Mouse (Mus musculus) ES-E14 (cell line): Measurements from ENCODE around the gene Ell.

Experiments used
- HCFC1 ChIP-seq: IDR thresholded peaks from 2 replicates; pipeline ENCODE4 v1.6.1; 2012; ENCODE audit warnings: low read length, inconsistent platforms, borderline replicate concordance; ENCODE audit not compliant: insufficient read depth
- MAFK ChIP-seq: IDR thresholded peaks from 2 replicates; pipeline ENCODE4 v1.6.1; 2014; ENCODE audit warnings: mild to moderate bottlenecking, low read depth, low read length, inconsistent platforms; ENCODE audit not compliant: insufficient read depth
- ZC3H11A ChIP-seq: IDR thresholded peaks from 2 replicates; pipeline ENCODE4 v1.6.1; 2012; ENCODE audit warnings: low read depth, mild to moderate bottlenecking, inconsistent platforms, low read length, borderline replicate concordance
- ZNF384 ChIP-seq: IDR thresholded peaks from 2 replicates; pipeline ENCODE4 v1.6.1; 2012; ENCODE audit warnings: low read depth, low read length, inconsistent platforms

DNA sequence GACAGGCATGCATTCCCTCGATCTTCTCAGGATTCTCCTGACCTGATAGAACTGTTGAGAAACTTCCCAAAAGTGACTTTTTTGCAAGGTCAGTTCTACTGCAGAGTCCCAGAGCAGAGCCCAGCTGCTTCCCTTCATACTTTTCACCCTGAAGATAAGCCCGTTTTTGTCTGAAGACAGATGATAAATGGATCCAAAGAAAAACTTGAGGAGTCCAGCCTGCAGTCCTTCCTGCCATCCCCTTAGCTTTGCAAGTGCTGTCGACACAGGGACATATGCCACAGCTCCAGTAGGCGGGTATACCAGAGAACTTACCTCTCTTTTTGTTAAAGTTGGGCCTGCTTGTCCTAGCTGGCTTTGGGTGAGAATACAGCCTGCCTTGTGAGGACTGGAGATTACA lies 22.1 kb downstream of the Ell start:
- TF ChIP-seq MAFK (no peak), ZNF384 (no peak), ZC3H11A (no peak), HCFC1 (no peak)
